In the genomic region with DNA sequence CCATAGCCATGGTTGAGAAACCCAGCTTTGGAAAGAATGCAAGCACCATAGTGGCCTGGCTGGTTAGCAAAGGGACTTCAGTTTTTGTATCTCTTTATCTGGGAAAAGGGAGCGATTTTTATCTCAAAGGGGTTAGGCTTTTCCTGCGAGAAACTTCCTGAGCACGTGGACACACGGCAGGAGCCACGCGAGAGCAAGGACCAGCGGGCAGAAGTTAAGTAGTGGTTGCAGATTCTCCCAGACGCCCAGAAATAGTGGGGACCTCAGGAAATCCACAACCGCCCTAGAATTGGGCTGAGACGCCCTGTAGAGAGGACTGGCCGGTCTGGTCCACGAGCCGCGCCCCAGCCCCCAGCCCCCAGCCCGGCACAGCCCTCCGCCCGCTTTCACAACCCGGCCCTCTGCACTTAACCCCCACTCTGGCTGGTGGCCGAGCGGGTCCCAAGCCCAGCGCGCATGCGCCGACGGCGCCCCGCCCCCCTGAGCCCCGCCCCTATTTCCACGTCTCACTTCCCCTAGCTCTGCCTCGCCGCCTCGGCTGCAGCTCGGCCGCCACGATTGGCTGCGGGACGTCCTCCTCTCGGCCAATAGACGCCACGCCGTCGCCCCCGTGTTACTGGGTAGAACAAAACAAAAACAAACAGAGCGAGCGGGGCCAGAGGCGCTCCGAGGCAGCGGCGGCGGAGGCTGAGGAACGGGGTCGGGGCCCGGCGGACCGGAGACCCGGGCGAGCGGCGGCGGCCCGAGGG, we compare ENCODE assay signal across 8 mouse cellular contexts. TPM values are rescaled to one million over a fixed set of nuclear protein-coding genes. Genes with fewer than 3 reads are reported as not detected.
DNase-seq lines count a peak whose midpoint lies in the region; ATAC-seq and TF ChIP-seq lines count a peak whose summit lies in the region.

No protein-coding gene starts in this region.

- in situ Hi-C loops in CH12.LX (cut with MboI; ENCODE audit: low pct_ligation_motif_present, low pct_unique_long_range_greater_than_20kb, low sequenced_read_pairs) = no loop called here

- H3K4me3 ChIP-seq in CH12.LX (replicated peaks in 1 of 3; ENCODE audit: low read depth in 2 of 3, low read length in 2 of 3, poor library complexity in 1 of 3) = peak overlapping the region; percentile 52 to 97 (median 93)
- peak overlapping the region; percentile 98 for H3K4me3 ChIP-seq in forebrain, embryonic 12.5 days (replicated peaks)
- peak overlapping the region; percentile 93 for H3K4me3 ChIP-seq in liver, postnatal 0 days (ENCODE audit: low read depth, low read length)
- H3K4me3 ChIP-seq in neural tube, embryonic 14.5 days (ENCODE audit: low read depth, low read length) = peak overlapping the region; percentile 87

- TF ChIP-seq CTCF in CH12.LX (conservative IDR thresholded peaks at IDR 0.05 in 1 of 2, IDR thresholded peaks at IDR 0.05 in 1 of 2; ENCODE audit: low read depth in 2 of 2, low read length in 2 of 2) = no peak
- TF ChIP-seq CTCF in liver, postnatal 0 days (IDR thresholded peaks at IDR 0.05; ENCODE audit: low read depth) = no peak

- peaks cover 21 to 69% of the 10 kb centered on the region in 2 experiments for H3K4me1 ChIP-seq in CH12.LX (ENCODE audit: control insufficient read depth in 1 of 2, insufficient read depth in 2 of 2)
- peaks cover 17% of the 10 kb centered on the region for H3K4me1 ChIP-seq in forebrain, embryonic 12.5 days
- peaks cover 28% of the 10 kb centered on the region for H3K4me1 ChIP-seq in liver, postnatal 0 days (ENCODE audit: insufficient read depth)
- H3K4me1 ChIP-seq in neural tube, embryonic 14.5 days (ENCODE audit: control insufficient read depth, insufficient read depth, low read length) = peaks cover 10% of the 10 kb centered on the region

- ATAC-seq in forebrain, embryonic 12.5 days (ENCODE audit: low FRiP score) = peak; percentile 99
- ATAC-seq in liver, postnatal 0 days = peak; percentile 97
- peak; percentile 98 for ATAC-seq in neural tube, embryonic 14.5 days (ENCODE audit: low read depth)

- TF ChIP-seq EP300 in CH12.LX (IDR thresholded peaks at IDR 0.05; ENCODE audit: low read length) = no peak
- 0 out of 2 replicates have a peak, but pooled peaks have one; percentile 30 for TF ChIP-seq EP300 in liver, postnatal 0 days (IDR thresholded peaks at IDR 0.05; ENCODE audit: low read depth)

- H3K27me3 ChIP-seq in CH12.LX (replicated peaks) = no peaks in the 10 kb centered on the region
- H3K27me3 ChIP-seq in forebrain, embryonic 12.5 days = peaks cover 7% of the 10 kb centered on the region; the same call in 1 of the 2 replicates
- no peaks in the 10 kb centered on the region for H3K27me3 ChIP-seq in liver, postnatal 0 days (ENCODE audit: insufficient read depth, low read length)
- peaks cover 3% of the 10 kb centered on the region; the same call in 1 of the 2 replicates for H3K27me3 ChIP-seq in neural tube, embryonic 14.5 days (ENCODE audit: control insufficient read depth, insufficient read depth, low read length)

- dilution Hi-C loops in CH12.LX (cut with MboI; ENCODE audit: extremely low pct_ligation_motif_present, extremely low pct_unique_long_range_greater_than_20kb, low sequenced_read_pairs) = no loop called here

- under 1% methylated on average over 58 of the region's 61 CpGs for WGBS in forebrain, embryonic 12.5 days
- 1% methylated on average over 61 of the region's 61 CpGs for WGBS in large intestine, adult 2 months
- WGBS in liver, postnatal 0 days (ENCODE audit: insufficient replicate concordance) = 1% methylated on average over 45 of the region's 61 CpGs
- WGBS in neural tube, embryonic 14.5 days = under 1% methylated on average over 53 of the region's 61 CpGs

- peak; percentile 96 for DNase-seq in CH12.LX (ENCODE audit: extremely low read depth)
- DNase-seq in c-Kit-positive CD71-positive TER-119-negative erythroid progenitor cells, embryonic 14.5 days (ENCODE audit: low read depth) = peak; percentile 95
- peak; percentile 95 to 96 for DNase-seq in heart, postnatal 10 days
- DNase-seq in large intestine, adult 2 months (ENCODE audit: low read depth, low spot score) = peak; percentile 85
- DNase-seq in liver, postnatal 0 days = peak; percentile 100
- DNase-seq in testis, postnatal 10 days (ENCODE audit: low spot score) = peak; percentile 94

- TF ChIP-seq RAD21 in CH12.LX (IDR thresholded peaks at IDR 0.05; ENCODE audit: low read depth, low read length) = no peak

- peak overlapping the region; percentile 75 for H3K27ac ChIP-seq in CH12.LX (ENCODE audit: insufficient read depth, low read depth)
- H3K27ac ChIP-seq in forebrain, embryonic 12.5 days = peak overlapping the region; percentile 91
- H3K27ac ChIP-seq in liver, postnatal 0 days (ENCODE audit: low read depth) = peak overlapping the region; percentile 96
- peak overlapping the region; percentile 91 for H3K27ac ChIP-seq in neural tube, embryonic 14.5 days (ENCODE audit: low read depth, low read length)

- intact Hi-C loops in heart, postnatal 10 days (cut with DNase I) = loop anchor here (5.0 kb wide), 2 partner anchors 39 to 131 kb away; a partner anchor contains a TSS

- peaks cover 18% of the 10 kb centered on the region; the same call in 1 of the 2 replicates for H3K79me2 ChIP-seq in CH12.LX (replicated peaks; ENCODE audit: control insufficient read depth, extremely low read depth, insufficient read depth, poor library complexity, severe bottlenecking)

- H3K4me2 ChIP-seq in CH12.LX (ENCODE audit: insufficient read depth, low read depth, poor library complexity, severe bottlenecking) = peak overlapping the region; percentile 78
- peak overlapping the region; percentile 68 for H3K4me2 ChIP-seq in forebrain, embryonic 12.5 days
- H3K4me2 ChIP-seq in liver, postnatal 0 days (ENCODE audit: low read depth, low read length) = peak overlapping the region; percentile 89
- H3K4me2 ChIP-seq in neural tube, embryonic 14.5 days (ENCODE audit: low read depth, low read length) = peak overlapping the region; percentile 59

- peak overlapping the region; percentile 89 for H3K9ac ChIP-seq in CH12.LX (ENCODE audit: insufficient read depth, low read depth)
- peak overlapping the region; percentile 92 for H3K9ac ChIP-seq in forebrain, embryonic 12.5 days
- peak overlapping the region; percentile 94 for H3K9ac ChIP-seq in liver, postnatal 0 days (replicated peaks)
- H3K9ac ChIP-seq in neural tube, embryonic 14.5 days (replicated peaks; ENCODE audit: low read depth, low read length) = peak overlapping the region; percentile 90

- no peaks in the 10 kb centered on the region for H3K9me3 ChIP-seq in CH12.LX (replicated peaks; ENCODE audit: low read length)
- no peaks in the 10 kb centered on the region for H3K9me3 ChIP-seq in forebrain, embryonic 12.5 days
- H3K9me3 ChIP-seq in liver, postnatal 0 days (ENCODE audit: low read length) = no peaks in the 10 kb centered on the region
- H3K9me3 ChIP-seq in neural tube, embryonic 14.5 days (ENCODE audit: control insufficient read depth, low read length) = no peaks in the 10 kb centered on the region

- peak; percentile 80; the same call in 1 of the 2 replicates for TF ChIP-seq POLR2A in CH12.LX (IDR thresholded peaks at IDR 0.05; ENCODE audit: low read depth, low read length)

- peaks cover 5% of the 10 kb centered on the region in 2 experiments for H3K36me3 ChIP-seq in CH12.LX (replicated peaks in 1 of 2; ENCODE audit: control insufficient read depth in 1 of 2, insufficient read depth in 1 of 2, low read length in 1 of 2)
- no peaks in the 10 kb centered on the region for H3K36me3 ChIP-seq in forebrain, embryonic 12.5 days (replicated peaks)
- H3K36me3 ChIP-seq in liver, postnatal 0 days (replicated peaks; ENCODE audit: insufficient read depth, low read length) = no peaks in the 10 kb centered on the region
- no peaks in the 10 kb centered on the region for H3K36me3 ChIP-seq in neural tube, embryonic 14.5 days (ENCODE audit: control insufficient read depth, insufficient read depth, low read length)

TF ChIP-seq in CH12.LX, 34 proteins besides CTCF, POLR2A, EP300 and RAD21 (continues in another document):
- no peak for TF ChIP-seq MEF2A (IDR thresholded peaks at IDR 0.05; ENCODE audit: borderline replicate concordance, low read depth, low read length)
- peak; percentile 44; the same call in 1 of the 2 replicates for TF ChIP-seq BHLHE40 (IDR thresholded peaks at IDR 0.05; ENCODE audit: low read depth, low read length)
- 0 out of 2 replicates have a peak, but pooled peaks have one; percentile 8 for TF ChIP-seq IRF4 (IDR thresholded peaks at IDR 0.05; ENCODE audit: low read depth, low read length)
- peak; percentile 60; the same call in 1 of the 2 replicates for TF ChIP-seq ZMIZ1 (IDR thresholded peaks at IDR 0.05; ENCODE audit: low read depth, low read length)
- TF ChIP-seq NELFE (IDR thresholded peaks at IDR 0.05; ENCODE audit: low read depth, low read length) = peak; percentile 36; the same call in 1 of the 2 replicates

RNA-seq across cellular contexts. Expression of a gene that starts 10.9 kb away (rescaled TPM):
- 21.0 and 26.3 TPM in 2 replicates for total RNA-seq in CH12.LX (2012; rRNA removed)
- total RNA-seq in CH12.LX (2014; rRNA removed) = 24.3 and 24.4 TPM in 2 replicates
- polyA plus RNA-seq in CH12.LX (2012; ENCODE audit: insufficient read length, low read depth) = 37.9 and 39.0 TPM in 2 replicates
- 110 and 111 TPM in 2 replicates for polyA plus RNA-seq in forebrain, embryonic 12.5 days (2016; fragmentation: Nextera tagmentation; extraction: Ambion mirVana)
- 10 to 100 TPM; 30.2 to 31.0 TPM for total RNA-seq in heart, postnatal 10 days (2021)
- polyA plus RNA-seq in large intestine, adult 2 months (2012; rRNA removed) = 8.7 and 11.2 TPM in 2 replicates
- polyA plus RNA-seq in liver, postnatal 0 days (2015; fragmentation: Nextera tagmentation; extraction: Ambion mirVana) = 39.0 and 41.2 TPM in 2 replicates
- polyA plus RNA-seq in neural tube, embryonic 14.5 days (2014; fragmentation: Nextera tagmentation; extraction: Ambion mirVana) = 63.2 and 69.1 TPM in 2 replicates

RNA-seq across cellular contexts. Expression of a gene that starts 41.2 kb away (rescaled TPM):
- total RNA-seq in CH12.LX (2012; rRNA removed) (14.1 and 15.4 TPM in 2 replicates), CH12.LX (2014; rRNA removed) (25.8 and 27.1 TPM in 2 replicates)
- polyA plus RNA-seq in CH12.LX (2012; ENCODE audit: insufficient read length, low read depth) = 20.4 and 23.7 TPM in 2 replicates
- 76.2 and 77.4 TPM in 2 replicates for polyA plus RNA-seq in forebrain, embryonic 12.5 days (2016; fragmentation: Nextera tagmentation; extraction: Ambion mirVana)
- total RNA-seq in heart, postnatal 10 days (2021) = 10 to 100 TPM; 35.8 to 36.7 TPM
- polyA plus RNA-seq in large intestine, adult 2 months (2012; rRNA removed) = 16.2 and 19.9 TPM in 2 replicates
- 13.5 and 13.7 TPM in 2 replicates for polyA plus RNA-seq in liver, postnatal 0 days (2015; fragmentation: Nextera tagmentation; extraction: Ambion mirVana)
- polyA plus RNA-seq in neural tube, embryonic 14.5 days (2014; fragmentation: Nextera tagmentation; extraction: Ambion mirVana) = 81.5 and 85.2 TPM in 2 replicates

RNA-seq across cellular contexts. Expression of a gene that starts 41.5 kb away (rescaled TPM):
- 38.8 and 42.2 TPM in 2 replicates for total RNA-seq in CH12.LX (2012; rRNA removed)
- total RNA-seq in CH12.LX (2014; rRNA removed) = 95.7 and 106 TPM in 2 replicates
- 41.0 and 43.4 TPM in 2 replicates for polyA plus RNA-seq in CH12.LX (2012; ENCODE audit: insufficient read length, low read depth)
- polyA plus RNA-seq in forebrain, embryonic 12.5 days (2016; fragmentation: Nextera tagmentation; extraction: Ambion mirVana) = 138 and 139 TPM in 2 replicates
- total RNA-seq in heart, postnatal 10 days (2021) = 10 to 100 TPM; 33.4 to 37.4 TPM
- polyA plus RNA-seq in large intestine, adult 2 months (2012; rRNA removed) = 9.1 and 9.7 TPM in 2 replicates
- 32.6 and 36.5 TPM in 2 replicates for polyA plus RNA-seq in liver, postnatal 0 days (2015; fragmentation: Nextera tagmentation; extraction: Ambion mirVana)
- 167 and 170 TPM in 2 replicates for polyA plus RNA-seq in neural tube, embryonic 14.5 days (2014; fragmentation: Nextera tagmentation; extraction: Ambion mirVana)

Comparison
In these comparisons a context has a peak if more than half of its experiments do, and no peak if none do; other contexts are left out.
1. Peak in every context shown above with its lines: DNase-seq, ATAC-seq, H3K4me3 ChIP-seq and H3K27ac ChIP-seq.